Mouse (Mus musculus): ENCODE measurements around the gene Flt3. TPM values are rescaled to one million over a fixed set of nuclear protein-coding genes. Genes with fewer than 3 reads are reported as not detected.

Gene Flt3
- polyA plus RNA-seq, 1 experiment = 0.60 TPM

GRCm38 (mm10) chr5:147435751-147436150, 35.5 kb upstream of the Flt3 start:
- Histone ChIP-seq H3K36me3 (replicated peaks; ENCODE audit: low read length) (peaks cover 56% of the 10 kb centered on the region), H3K4me1 (peaks cover 85% of the 10 kb centered on the region), H3K27me3 (replicated peaks) (no peaks in the 10 kb centered on the region), H3K4me3 (replicated peaks) (no peak overlapping the region), H3K9me3 (no peaks in the 10 kb centered on the region)
- TF ChIP-seq FLI1 (IDR thresholded peaks at IDR 0.05; ENCODE audit: low read length) (no peak), GATA1 (IDR thresholded peaks at IDR 0.05; ENCODE audit: borderline replicate concordance, low read length) (no peak)

DNA sequence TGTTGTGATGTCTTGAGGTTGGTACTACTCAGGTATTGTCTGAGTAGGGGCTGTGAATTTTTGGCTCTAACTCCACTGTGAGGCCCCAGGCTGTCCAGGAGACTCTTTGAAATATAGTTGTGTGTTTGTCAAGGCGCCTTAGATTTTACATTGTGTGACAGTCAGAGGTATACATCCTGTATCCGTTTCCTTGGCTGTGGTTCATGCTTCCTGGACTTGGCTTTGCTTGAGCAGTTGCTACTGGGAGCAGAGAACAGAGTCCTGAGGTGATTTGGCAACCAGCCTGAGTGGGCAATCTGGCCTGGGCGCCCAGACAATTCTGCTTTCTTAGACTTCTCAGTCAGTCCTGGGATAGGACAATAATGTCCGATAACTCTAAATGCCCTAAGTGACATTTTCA, 34.9 kb upstream of the Flt3 start:
- no peak for TF ChIP-seq FLI1 (IDR thresholded peaks at IDR 0.05; ENCODE audit: low read length)
- TF ChIP-seq GATA1 (IDR thresholded peaks at IDR 0.05; ENCODE audit: borderline replicate concordance, low read length) = no peak
- H3K27me3 ChIP-seq (replicated peaks) = no peaks in the 10 kb centered on the region
- H3K4me1 ChIP-seq = peaks cover 80% of the 10 kb centered on the region
- H3K36me3 ChIP-seq (replicated peaks; ENCODE audit: low read length) = peaks cover 52% of the 10 kb centered on the region
- no peaks in the 10 kb centered on the region for H3K9me3 ChIP-seq
- H3K4me3 ChIP-seq (replicated peaks) = peak overlapping the region; percentile 10

- Histone ChIP-seq H3K4me1 (peaks cover 71% of the 10 kb centered on the region), H3K27me3 (replicated peaks) (no peaks in the 10 kb centered on the region), H3K36me3 (replicated peaks; ENCODE audit: low read length) (peaks cover 34% of the 10 kb centered on the region), H3K9me3 (no peaks in the 10 kb centered on the region), H3K4me3 (replicated peaks) (peak overlapping the region; percentile 88)
- TF ChIP-seq FLI1 (IDR thresholded peaks at IDR 0.05; ENCODE audit: low read length) (no peak), GATA1 (IDR thresholded peaks at IDR 0.05; ENCODE audit: borderline replicate concordance, low read length) (no peak)
Measured at GRCm38 (mm10) chr5:147432927-147433326, 32.6 kb upstream of the Flt3 start.

- Histone ChIP-seq H3K4me1 (peaks cover 63% of the 10 kb centered on the region), H3K36me3 (replicated peaks; ENCODE audit: low read length) (peaks cover 27% of the 10 kb centered on the region), H3K9me3 (no peaks in the 10 kb centered on the region), H3K4me3 (replicated peaks) (peak overlapping the region; percentile 95), H3K27me3 (replicated peaks) (no peaks in the 10 kb centered on the region)
- TF ChIP-seq FLI1 (IDR thresholded peaks at IDR 0.05; ENCODE audit: low read length) (no peak), GATA1 (IDR thresholded peaks at IDR 0.05; ENCODE audit: borderline replicate concordance, low read length) (no peak)
Measured at GRCm38 (mm10) chr5:147430936-147431839, 30.9 kb upstream of the Flt3 start.

- Histone ChIP-seq H3K4me1 (peaks cover 63% of the 10 kb centered on the region), H3K9me3 (no peaks in the 10 kb centered on the region), H3K36me3 (replicated peaks; ENCODE audit: low read length) (peaks cover 23% of the 10 kb centered on the region), H3K27me3 (replicated peaks) (no peaks in the 10 kb centered on the region), H3K4me3 (replicated peaks) (peak overlapping the region; percentile 95)
- TF ChIP-seq GATA1 (IDR thresholded peaks at IDR 0.05; ENCODE audit: borderline replicate concordance, low read length) (no peak), FLI1 (IDR thresholded peaks at IDR 0.05; ENCODE audit: low read length) (no peak)
Measured at GRCm38 (mm10) chr5:147430361-147430935, 30.2 kb upstream of the Flt3 start.

GRCm38 (mm10) chr5:147429535-147430305, 29.4 kb upstream of the Flt3 start, which contains the start of gene Pan3:
Gene Pan3 (plus strand): TSS chr5:147430161.
- no peaks in the 10 kb centered on the region for H3K9me3 ChIP-seq
- H3K27me3 ChIP-seq (replicated peaks) = no peaks in the 10 kb centered on the region
- no peak for TF ChIP-seq FLI1 (IDR thresholded peaks at IDR 0.05; ENCODE audit: low read length)
- no peak for TF ChIP-seq GATA1 (IDR thresholded peaks at IDR 0.05; ENCODE audit: borderline replicate concordance, low read length)
- peaks cover 63% of the 10 kb centered on the region for H3K4me1 ChIP-seq
- H3K4me3 ChIP-seq (replicated peaks) = peak within 1 kb of the TSS; percentile 95
- H3K36me3 ChIP-seq (replicated peaks; ENCODE audit: low read length) = peaks cover 21% of the 10 kb centered on the region

- Histone ChIP-seq H3K4me1 (peaks cover 52% of the 10 kb centered on the region), H3K27me3 (replicated peaks) (no peaks in the 10 kb centered on the region), H3K4me3 (replicated peaks) (peak overlapping the region; percentile 68), H3K36me3 (replicated peaks; ENCODE audit: low read length) (peaks cover 18% of the 10 kb centered on the region), H3K9me3 (no peaks in the 10 kb centered on the region)
- TF ChIP-seq GATA1 (IDR thresholded peaks at IDR 0.05; ENCODE audit: borderline replicate concordance, low read length) (no peak), FLI1 (IDR thresholded peaks at IDR 0.05; ENCODE audit: low read length) (no peak)
Measured at GRCm38 (mm10) chr5:147426048-147426805, 25.9 kb upstream of the Flt3 start.

DNA sequence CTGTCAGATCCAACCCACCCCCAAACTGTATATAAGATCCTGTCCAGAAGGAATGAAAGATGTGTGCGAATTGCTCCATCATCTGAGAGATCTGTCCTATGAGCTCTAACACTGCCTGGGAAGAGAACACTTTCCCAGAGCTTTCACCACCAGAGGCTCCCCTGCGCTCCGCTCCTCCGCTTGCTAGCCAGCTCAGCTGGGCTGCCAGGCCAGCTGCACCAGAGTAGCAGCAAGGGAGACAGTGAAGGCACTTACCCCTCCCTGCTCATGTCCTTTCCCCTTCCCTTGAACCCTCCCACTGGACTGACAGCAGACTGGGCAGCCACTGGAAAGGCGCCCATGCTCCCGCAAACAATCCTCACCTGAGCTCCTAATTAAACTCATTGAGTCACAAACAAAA, 23.3 kb upstream of the Flt3 start:
- H3K36me3 ChIP-seq (replicated peaks; ENCODE audit: low read length) = peaks cover 18% of the 10 kb centered on the region
- H3K27me3 ChIP-seq (replicated peaks) = no peaks in the 10 kb centered on the region
- no peak overlapping the region for H3K4me3 ChIP-seq (replicated peaks)
- TF ChIP-seq FLI1 (IDR thresholded peaks at IDR 0.05; ENCODE audit: low read length) (no peak), GATA1 (IDR thresholded peaks at IDR 0.05; ENCODE audit: borderline replicate concordance, low read length) (no peak)
- H3K4me1 ChIP-seq = peaks cover 52% of the 10 kb centered on the region
- H3K9me3 ChIP-seq = no peaks in the 10 kb centered on the region
